ENCODE assay signal across 8 mouse cellular contexts in genomic region chr2:130905751-130906583, GRCm38 (mm10). TPM values are rescaled to one million over a fixed set of nuclear protein-coding genes. Genes with fewer than 3 reads are reported as not detected.
A peak's percentile ranks its signal among the peaks of the same experiment; 100 is the strongest.
DNase-seq lines count a peak whose midpoint lies in the region; ATAC-seq and TF ChIP-seq lines count a peak whose summit lies in the region.

Gene 4930402H24Rik, minus strand, starts transcription at chr2:130906406.
Gene Atrn, plus strand, starts transcription at chr2:130906495.

- peak; percentile 85 for DNase-seq in c-Kit-positive CD71-positive TER-119-positive erythroid progenitor cells, embryonic 14.5 days (ENCODE audit: low spot score)
- peak; percentile 93 for DNase-seq in heart, postnatal 10 days
- DNase-seq in large intestine, adult 2 months (ENCODE audit: low read depth, low spot score), result peak; percentile 55
- DNase-seq in liver, postnatal 0 days, result peak; percentile 97
- DNase-seq in testis, postnatal 10 days (ENCODE audit: low spot score), result peak; percentile 97

- H3K4me3 ChIP-seq in E14TG2a.4 (replicated peaks; ENCODE audit: low read length), result peak within 1 kb of the TSS; percentile 94
- peak within 1 kb of the TSS; percentile 100 for H3K4me3 ChIP-seq in forebrain, embryonic 13.5 days
- peak within 1 kb of the TSS; percentile 98 for H3K4me3 ChIP-seq in liver, postnatal 0 days (ENCODE audit: low read depth, low read length)
- peak within 1 kb of the TSS; percentile 98 for H3K4me3 ChIP-seq in neural tube, embryonic 14.5 days (ENCODE audit: low read depth, low read length)

- H3K27me3 ChIP-seq in E14TG2a.4 (ENCODE audit: insufficient read depth, low read length), result no peaks in the 10 kb centered on the region
- no peaks in the 10 kb centered on the region for H3K27me3 ChIP-seq in forebrain, embryonic 13.5 days
- no peaks in the 10 kb centered on the region for H3K27me3 ChIP-seq in liver, postnatal 0 days (ENCODE audit: insufficient read depth, low read length)
- H3K27me3 ChIP-seq in neural tube, embryonic 14.5 days (ENCODE audit: control insufficient read depth, insufficient read depth, low read length), result no peaks in the 10 kb centered on the region; the same call in 1 of the 2 replicates

- peak within 1 kb of the TSS; percentile 98 for H3K9ac ChIP-seq in forebrain, embryonic 13.5 days
- H3K9ac ChIP-seq in liver, postnatal 0 days (replicated peaks), result peak within 1 kb of the TSS; percentile 97
- H3K9ac ChIP-seq in neural tube, embryonic 14.5 days (replicated peaks; ENCODE audit: low read depth, low read length), result peak within 1 kb of the TSS; percentile 95

- H3K27ac ChIP-seq in forebrain, embryonic 13.5 days, result peak within 1 kb of the TSS; percentile 78
- peak within 1 kb of the TSS; percentile 88 for H3K27ac ChIP-seq in liver, postnatal 0 days (ENCODE audit: low read depth)
- peak within 1 kb of the TSS; percentile 80 for H3K27ac ChIP-seq in neural tube, embryonic 14.5 days (ENCODE audit: low read depth, low read length)

- peaks cover 7% of the 10 kb centered on the region; the same call in 1 of the 2 replicates for H3K36me3 ChIP-seq in E14TG2a.4 (ENCODE audit: insufficient read depth, low read length)
- no peaks in the 10 kb centered on the region for H3K36me3 ChIP-seq in forebrain, embryonic 13.5 days (ENCODE audit: poor library complexity, severe bottlenecking)
- H3K36me3 ChIP-seq in liver, postnatal 0 days (replicated peaks; ENCODE audit: insufficient read depth, low read length), result no peaks in the 10 kb centered on the region
- no peaks in the 10 kb centered on the region for H3K36me3 ChIP-seq in neural tube, embryonic 14.5 days (ENCODE audit: control insufficient read depth, insufficient read depth, low read length)

- peak within 1 kb of the TSS; percentile 89 for H3K4me2 ChIP-seq in forebrain, embryonic 13.5 days
- peak within 1 kb of the TSS; percentile 97 for H3K4me2 ChIP-seq in liver, postnatal 0 days (ENCODE audit: low read depth, low read length)
- peak within 1 kb of the TSS; percentile 84 for H3K4me2 ChIP-seq in neural tube, embryonic 14.5 days (ENCODE audit: low read depth, low read length)

- peak; percentile 98 for ATAC-seq in forebrain, embryonic 13.5 days
- peak; percentile 99 for ATAC-seq in liver, postnatal 0 days
- ATAC-seq in neural tube, embryonic 14.5 days (ENCODE audit: low read depth), result peak; percentile 98

- TF ChIP-seq CTCF in E14TG2a.4 (conservative IDR thresholded peaks at IDR 0.05; ENCODE audit: low read length), result no peak
- no peak for TF ChIP-seq CTCF in liver, postnatal 0 days (IDR thresholded peaks at IDR 0.05; ENCODE audit: low read depth)

- no peak for TF ChIP-seq EP300 in liver, postnatal 0 days (IDR thresholded peaks at IDR 0.05; ENCODE audit: low read depth)

- 6% methylated on average over 40 of the region's 50 CpGs for WGBS in forebrain, embryonic 13.5 days
- 2% methylated on average over 50 of the region's 50 CpGs for WGBS in large intestine, adult 2 months
- 2% methylated on average over 37 of the region's 50 CpGs for WGBS in liver, postnatal 0 days (ENCODE audit: insufficient replicate concordance)
- 4% methylated on average over 50 of the region's 50 CpGs for WGBS in neural tube, embryonic 14.5 days

- H3K9me3 ChIP-seq in E14TG2a.4 (ENCODE audit: low read length), result no peaks in the 10 kb centered on the region
- no peaks in the 10 kb centered on the region for H3K9me3 ChIP-seq in forebrain, embryonic 13.5 days (replicated peaks)
- H3K9me3 ChIP-seq in liver, postnatal 0 days (ENCODE audit: low read length), result no peaks in the 10 kb centered on the region
- no peaks in the 10 kb centered on the region for H3K9me3 ChIP-seq in neural tube, embryonic 14.5 days (ENCODE audit: control insufficient read depth, low read length)

- peaks cover 18% of the 10 kb centered on the region for H3K4me1 ChIP-seq in E14TG2a.4 (replicated peaks; ENCODE audit: low read depth, low read length)
- peaks cover 33% of the 10 kb centered on the region for H3K4me1 ChIP-seq in forebrain, embryonic 13.5 days
- peaks cover 24% of the 10 kb centered on the region for H3K4me1 ChIP-seq in liver, postnatal 0 days (ENCODE audit: insufficient read depth)
- peaks cover 17% of the 10 kb centered on the region for H3K4me1 ChIP-seq in neural tube, embryonic 14.5 days (ENCODE audit: control insufficient read depth, insufficient read depth, low read length)

- intact Hi-C loops in heart, postnatal 10 days (cut with DNase I), result loop anchor here (5.0 kb wide), 1 partner anchor 64 kb away; no protein-coding TSS in a partner anchor

RNA-seq across cellular contexts. Expression of gene 4930402H24Rik, which starts in this region (rescaled TPM):
- polyA plus RNA-seq in forebrain, embryonic 13.5 days (2015; fragmentation: Nextera tagmentation; extraction: Ambion mirVana), result 78.5 and 86.3 TPM in 2 replicates
- total RNA-seq in heart, postnatal 10 days (2021), result 10 to 100 TPM; 74.6 to 86.1 TPM
- 12.4 and 23.1 TPM in 2 replicates for polyA plus RNA-seq in large intestine, adult 2 months (2012; rRNA removed)
- polyA plus RNA-seq in liver, postnatal 0 days (2015; fragmentation: Nextera tagmentation; extraction: Ambion mirVana), result 6.6 and 8.9 TPM in 2 replicates
- 106 and 109 TPM in 2 replicates for polyA plus RNA-seq in neural tube, embryonic 14.5 days (2014; fragmentation: Nextera tagmentation; extraction: Ambion mirVana)

RNA-seq across cellular contexts. Expression of gene Atrn, which starts in this region (rescaled TPM):
- 8.4 and 8.9 TPM in 2 replicates for polyA plus RNA-seq in forebrain, embryonic 13.5 days (2015; fragmentation: Nextera tagmentation; extraction: Ambion mirVana)
- total RNA-seq in heart, postnatal 10 days (2021), result 10 to 100 TPM; 29.4 to 30.9 TPM
- 4.6 and 8.6 TPM in 2 replicates for polyA plus RNA-seq in large intestine, adult 2 months (2012; rRNA removed)
- polyA plus RNA-seq in liver, postnatal 0 days (2015; fragmentation: Nextera tagmentation; extraction: Ambion mirVana), result 4.3 and 6.3 TPM in 2 replicates
- 24.7 and 25.3 TPM in 2 replicates for polyA plus RNA-seq in neural tube, embryonic 14.5 days (2014; fragmentation: Nextera tagmentation; extraction: Ambion mirVana)

Comparison
In these comparisons a context has a peak if more than half of its experiments do, and no peak if none do; other contexts are left out.
1. Peak in every context shown above with its lines: DNase-seq, ATAC-seq, H3K4me3 ChIP-seq and H3K27ac ChIP-seq.